Mouse (Mus musculus): ENCODE measurements around the gene Abtb2.

GRCm38 (mm10) chr2:103691278-103691677 is 125.2 kb downstream of the Abtb2 start:
- TF ChIP-seq CTCF (IDR thresholded peaks at IDR 0.05; ENCODE audit: low read depth) (no peak), EP300 (IDR thresholded peaks at IDR 0.05; ENCODE audit: low read depth) (no peak)
